Mouse (Mus musculus) embryonic fibroblast, embryonic 13.5 days (primary cell): ENCODE measurements around the gene Plac8. TPM values are rescaled to one million over a fixed set of nuclear protein-coding genes. Genes with fewer than 3 reads are reported as not detected.
A peak's percentile ranks its signal among the peaks of the same experiment; 100 is the strongest.

ENCODE experiments used
- H3K27ac ChIP-seq: 2 replicates; pipeline ENCODE4 v1.5.1; 2012; ENCODE audit warnings: low read length, control low read depth, inconsistent platforms; ENCODE audit not compliant: insufficient read depth
- H3K4me1 ChIP-seq: 2 replicates; pipeline ENCODE4 v1.6.1; 2011; ENCODE audit warnings: low read length; ENCODE audit not compliant: control insufficient read depth, insufficient read depth
- H3K4me3 ChIP-seq: 2 replicates; pipeline ENCODE4 v1.5.1; 2011; ENCODE audit warnings: mild to moderate bottlenecking, control low read depth, low read length; ENCODE audit not compliant: insufficient read depth
- CTCF ChIP-seq: IDR thresholded peaks from 2 replicates; pipeline ENCODE4 v1.5.1; 2011; ENCODE audit warnings: mild to moderate bottlenecking, control low read depth, low read length, moderate library complexity, borderline replicate concordance; ENCODE audit not compliant: insufficient read depth
- POLR2A ChIP-seq: IDR thresholded peaks from 2 replicates; pipeline ENCODE4 v1.6.1; 2011; ENCODE audit warnings: low read depth, mild to moderate bottlenecking, control low read depth, low read length, moderate library complexity
- polyA plus RNA-seq: library from polyadenylated mRNA; stranded (reverse); fragments of >200 nt; gene quantifications from 2 replicates; pipeline ENCODE4 v1.2.4, GENCODE M21; 2011; ENCODE audit warnings: low read depth; ENCODE audit not compliant: missing spikeins, insufficient read length

Gene Plac8
- polyA plus RNA-seq: 43.8 and 104 TPM in 2 replicates

- Histone ChIP-seq H3K27ac (no peak within 1 kb of the TSS), H3K4me1 (peaks cover 3% of the 10 kb centered on the region; the same call in 1 of the 2 replicates), H3K4me3 (0 out of 2 replicates have a peak within 1 kb of the TSS, but pooled peaks have one; percentile 9)
- TF ChIP-seq CTCF (no peak), POLR2A (no peak)
Measured at GRCm38 (mm10) chr5:100572069-100572468, at the start of gene Plac8. TSS of gene Plac8 (minus strand) at chr5:100572245.

DNA sequence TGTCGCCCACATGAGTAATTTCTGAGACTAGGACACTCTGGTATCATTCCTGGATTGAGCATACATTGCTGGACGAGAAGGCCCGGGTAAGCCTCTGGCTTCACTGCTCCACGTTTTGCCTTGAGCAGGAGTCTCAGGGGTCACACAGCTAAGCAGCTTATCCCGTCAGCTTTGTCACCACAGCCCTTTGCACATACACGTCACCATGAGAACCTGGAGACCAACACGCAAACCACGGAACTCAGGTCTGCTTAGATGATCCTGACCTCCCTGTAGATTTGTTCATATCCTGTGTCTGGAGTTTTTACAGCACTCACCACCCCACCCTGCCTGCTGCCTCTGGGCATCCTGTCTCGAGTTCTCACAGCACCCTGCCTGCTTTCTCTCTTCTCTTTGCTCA is 48.9 kb upstream of the Plac8 start:
- no peak for TF ChIP-seq POLR2A
- no peak for TF ChIP-seq CTCF
- Histone ChIP-seq H3K27ac (no peak overlapping the region), H3K4me1 (peaks cover 12% of the 10 kb centered on the region)

DNA sequence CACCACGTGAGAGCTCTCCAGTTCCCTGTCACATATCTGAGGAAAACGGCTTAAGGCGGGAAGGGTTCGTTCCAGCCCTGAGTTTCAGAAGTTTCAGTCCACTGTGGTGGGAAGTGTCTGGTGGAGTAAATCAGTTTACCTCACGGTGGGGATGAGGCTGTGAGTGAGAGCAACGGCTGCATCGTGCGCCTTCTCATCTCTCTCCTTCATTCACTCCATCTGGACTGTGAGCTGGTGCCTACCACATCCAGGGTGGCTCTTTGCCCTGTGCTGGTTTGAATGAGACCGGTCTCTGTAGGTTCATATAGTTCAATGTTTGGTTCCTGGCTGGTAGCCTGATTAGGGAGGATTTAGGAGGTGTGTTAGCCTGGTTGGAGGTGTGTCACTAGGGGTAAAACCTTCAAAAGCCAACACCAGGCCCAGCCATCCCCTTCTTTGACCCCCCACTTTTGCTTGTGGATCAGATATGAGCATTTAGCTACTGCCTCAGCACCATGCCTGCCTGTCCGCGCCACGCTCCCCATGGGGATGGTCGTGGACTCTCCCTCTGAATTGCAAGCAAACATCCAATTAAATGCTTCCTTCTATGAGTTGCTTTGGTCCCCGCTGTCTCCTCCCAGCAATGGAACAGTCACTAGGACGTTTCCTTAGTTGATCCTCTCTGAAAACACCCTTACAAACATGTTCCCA is 47.7 kb upstream of the Plac8 start:
- Histone ChIP-seq H3K27ac (no peak overlapping the region), H3K4me1 (peaks cover 12% of the 10 kb centered on the region), H3K4me3 (no peak overlapping the region)
- TF ChIP-seq CTCF (no peak), POLR2A (no peak)

More for the DNA sequence above, 48.9 kb upstream of the Plac8 start:
- no peak overlapping the region for H3K4me3 ChIP-seq

DNA sequence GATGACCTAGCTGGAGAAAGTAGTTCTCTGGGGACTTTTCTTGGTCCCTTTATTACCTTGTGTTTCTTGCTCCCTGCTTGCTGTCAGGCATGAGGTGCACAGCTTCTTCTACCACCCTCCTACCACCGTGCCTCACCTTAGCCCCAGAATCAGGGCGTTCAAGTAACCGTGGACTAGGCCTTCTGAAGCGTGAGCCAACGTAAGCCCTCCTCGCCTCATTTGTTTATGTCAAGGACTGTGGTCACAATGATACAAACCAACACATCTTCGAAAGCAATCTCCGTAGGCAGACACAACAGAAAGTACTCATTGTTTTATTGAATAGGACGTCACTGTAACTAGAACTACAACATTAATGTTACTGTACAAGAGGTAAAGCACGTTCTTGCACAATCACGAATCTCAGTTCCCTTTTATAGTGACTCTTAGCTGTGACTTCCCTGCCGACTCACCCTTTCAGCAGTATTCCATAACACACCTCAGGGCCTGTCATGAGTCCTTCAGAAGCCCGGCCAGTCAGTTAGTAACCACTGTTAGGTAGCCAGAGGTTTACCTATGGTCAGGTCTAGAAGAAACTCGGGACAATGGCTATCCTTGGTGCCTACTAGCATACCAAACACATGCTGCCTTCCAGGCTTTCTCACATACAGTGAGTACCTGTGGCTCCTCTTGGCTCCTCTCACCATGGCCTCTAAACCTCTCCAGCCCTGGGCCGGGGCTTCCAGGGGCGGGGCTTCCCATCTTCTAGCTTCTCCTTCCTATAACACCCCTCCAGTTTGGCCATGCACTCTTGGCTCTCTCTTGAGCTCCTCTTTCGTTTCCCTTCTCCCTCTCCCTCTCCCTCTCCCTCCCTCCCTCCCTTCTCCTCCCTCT is 42.1 kb upstream of the Plac8 start:
- no peak overlapping the region for H3K4me3 ChIP-seq
- H3K27ac ChIP-seq: no peak overlapping the region
- H3K4me1 ChIP-seq: no peaks in the 10 kb centered on the region
- TF ChIP-seq CTCF: no peak
- no peak for TF ChIP-seq POLR2A

GRCm38 (mm10) chr5:100607868-100608267 is 35.8 kb upstream of the Plac8 start:
- H3K27ac ChIP-seq: peak overlapping the region; percentile 50; the same call in 1 of the 2 replicates
- peaks cover 3% of the 10 kb centered on the region; the same call in 1 of the 2 replicates for H3K4me1 ChIP-seq
- H3K4me3 ChIP-seq: no peak overlapping the region
- no peak for TF ChIP-seq CTCF
- TF ChIP-seq POLR2A: no peak

DNA sequence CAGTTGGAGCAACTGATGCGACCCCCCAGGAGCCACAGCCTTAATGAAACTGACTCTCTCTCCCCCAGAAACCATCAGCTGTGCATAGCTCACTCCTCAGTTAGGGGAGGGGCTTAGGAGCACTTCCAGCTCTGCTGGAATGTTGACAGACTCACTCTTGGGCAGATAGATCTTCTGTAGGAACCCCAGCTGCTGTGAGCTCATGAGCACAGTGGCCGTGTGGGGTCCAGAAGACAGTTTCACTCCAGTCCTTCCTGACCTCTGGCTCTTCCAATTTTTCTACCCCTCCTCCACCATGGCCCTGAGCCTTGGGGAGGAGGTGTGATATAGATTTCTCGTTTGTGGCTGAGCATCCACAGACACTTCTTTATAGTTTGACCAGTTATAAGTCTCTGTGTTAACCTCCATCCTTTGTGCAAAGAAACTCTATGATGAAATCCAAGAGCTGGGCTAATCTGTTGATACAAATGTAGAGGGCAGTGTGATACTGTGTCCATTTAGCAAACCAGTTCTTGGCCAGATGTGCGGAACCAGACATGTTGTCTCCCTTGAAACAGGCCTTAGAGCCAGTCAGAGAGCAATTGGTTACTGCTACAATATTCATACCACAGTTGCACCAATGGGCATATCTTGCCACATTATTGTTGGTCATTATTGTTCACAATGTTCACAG is 35.2 kb upstream of the Plac8 start:
- TF ChIP-seq POLR2A (no peak), CTCF (no peak)
- Histone ChIP-seq H3K27ac (peak overlapping the region; percentile 50), H3K4me1 (peaks cover 3% of the 10 kb centered on the region; the same call in 1 of the 2 replicates), H3K4me3 (no peak overlapping the region)

DNA sequence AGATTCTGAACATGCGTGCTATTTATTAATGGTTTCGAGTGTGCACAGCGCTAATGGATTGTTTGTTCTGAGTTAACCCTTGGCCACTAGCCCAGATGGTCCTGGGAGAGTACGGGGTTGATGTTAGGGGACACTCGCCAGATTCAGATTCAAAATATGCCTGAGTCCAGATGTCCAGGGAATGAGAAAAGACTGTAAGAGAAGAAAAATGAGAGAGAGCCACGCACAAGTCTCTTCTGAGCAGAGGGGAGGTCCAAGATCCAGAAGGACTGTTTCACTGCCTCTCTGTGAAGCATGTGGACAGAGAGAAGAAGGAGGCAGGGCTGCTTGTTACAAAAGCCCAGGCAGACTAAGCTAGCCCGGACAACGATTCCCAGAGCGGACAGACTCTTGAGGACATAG is 33.8 kb upstream of the Plac8 start:
- no peak overlapping the region for H3K4me3 ChIP-seq
- peaks cover 3% of the 10 kb centered on the region; the same call in 1 of the 2 replicates for H3K4me1 ChIP-seq
- peak overlapping the region; percentile 72 for H3K27ac ChIP-seq
- TF ChIP-seq POLR2A (0 out of 2 replicates have a peak, but pooled peaks have one; percentile 28), CTCF (no peak)

DNA sequence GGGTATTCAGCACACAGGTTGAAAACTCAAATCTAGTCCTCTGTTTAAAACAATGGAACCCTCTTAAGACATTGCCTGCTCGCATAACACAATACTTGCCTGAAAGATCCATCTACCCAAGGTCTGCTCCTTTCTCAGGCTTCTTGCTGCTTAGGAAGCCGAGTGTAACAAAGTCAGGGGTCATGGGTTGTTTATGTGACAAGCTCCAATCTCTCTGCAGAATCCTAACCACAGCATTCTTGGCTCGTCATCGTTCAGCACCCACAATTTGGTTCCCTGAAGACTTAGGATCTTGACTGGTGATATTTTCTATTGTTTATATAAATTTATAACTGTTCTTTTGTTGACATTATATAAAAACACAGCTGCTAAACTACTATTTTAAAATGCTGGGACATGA is 32.0 kb upstream of the Plac8 start:
- Histone ChIP-seq H3K27ac (peak overlapping the region; percentile 50; the same call in 1 of the 2 replicates), H3K4me3 (no peak overlapping the region), H3K4me1 (peaks cover 3% of the 10 kb centered on the region; the same call in 1 of the 2 replicates)
- TF ChIP-seq POLR2A (no peak), CTCF (no peak)

- Histone ChIP-seq H3K4me3 (no peak overlapping the region), H3K4me1 (peaks cover 3% of the 10 kb centered on the region; the same call in 1 of the 2 replicates), H3K27ac (no peak overlapping the region)
- TF ChIP-seq CTCF (no peak), POLR2A (no peak)
Measured at GRCm38 (mm10) chr5:100601864-100602263, 29.8 kb upstream of the Plac8 start.
